Mouse (Mus musculus): ENCODE data around the gene Ptpro.

Gene Ptpro

GRCm38 (mm10) chr6:137395075-137395474, 143.0 kb downstream of the Ptpro start:
- DNase-seq, result no peak

GRCm38 (mm10) chr6:137396106-137396793, 144.1 kb downstream of the Ptpro start:
- DNase-seq, result no peak

GRCm38 (mm10) chr6:137397358-137397757, 145.2 kb downstream of the Ptpro start:
- no peak for DNase-seq

GRCm38 (mm10) chr6:137404196-137404595, 152.1 kb downstream of the Ptpro start:
- DNase-seq, result no peak

GRCm38 (mm10) chr6:137405690-137406089, 153.6 kb downstream of the Ptpro start:
- DNase-seq, result no peak

- no peak for DNase-seq
Observed at GRCm38 (mm10) chr6:137410510-137410909, 158.4 kb downstream of the Ptpro start.

- no peak for DNase-seq
Observed at GRCm38 (mm10) chr6:137411901-137412378, 159.8 kb downstream of the Ptpro start.

GRCm38 (mm10) chr6:137413045-137413444, 160.9 kb downstream of the Ptpro start:
- no peak for DNase-seq

GRCm38 (mm10) chr6:137414531-137415405, 162.6 kb downstream of the Ptpro start:
- peak; percentile 7 for DNase-seq

GRCm38 (mm10) chr6:137422777-137423176, 170.7 kb downstream of the Ptpro start:
- DNase-seq, result no peak

GRCm38 (mm10) chr6:137423830-137424229, 171.7 kb downstream of the Ptpro start:
- DNase-seq, result no peak

GRCm38 (mm10) chr6:137425500-137426432, 173.6 kb downstream of the Ptpro start:
- no peak for DNase-seq

- no peak for DNase-seq
Observed at GRCm38 (mm10) chr6:137433521-137434137, 181.5 kb downstream of the Ptpro start.

GRCm38 (mm10) chr6:137437486-137437885, 185.4 kb downstream of the Ptpro start:
- DNase-seq, result no peak

- no peak for DNase-seq
Observed at GRCm38 (mm10) chr6:137437902-137438580, 185.9 kb downstream of the Ptpro start.

GRCm38 (mm10) chr6:137440559-137441486, 188.7 kb downstream of the Ptpro start:
- no peak for DNase-seq

GRCm38 (mm10) chr6:137443089-137443488, 191.0 kb downstream of the Ptpro start:
- DNase-seq, result no peak

GRCm38 (mm10) chr6:137446116-137446515, 194.0 kb downstream of the Ptpro start:
- DNase-seq, result peak; percentile 25

- peak; percentile 42 for DNase-seq
Observed at GRCm38 (mm10) chr6:137455537-137456041, 203.5 kb downstream of the Ptpro start.

- no peak for DNase-seq
Observed at GRCm38 (mm10) chr6:137456064-137456463, 203.9 kb downstream of the Ptpro start.
